Mouse (Mus musculus): Measurements from ENCODE around the gene Wdr1.

The Wdr1 gene

DNA sequence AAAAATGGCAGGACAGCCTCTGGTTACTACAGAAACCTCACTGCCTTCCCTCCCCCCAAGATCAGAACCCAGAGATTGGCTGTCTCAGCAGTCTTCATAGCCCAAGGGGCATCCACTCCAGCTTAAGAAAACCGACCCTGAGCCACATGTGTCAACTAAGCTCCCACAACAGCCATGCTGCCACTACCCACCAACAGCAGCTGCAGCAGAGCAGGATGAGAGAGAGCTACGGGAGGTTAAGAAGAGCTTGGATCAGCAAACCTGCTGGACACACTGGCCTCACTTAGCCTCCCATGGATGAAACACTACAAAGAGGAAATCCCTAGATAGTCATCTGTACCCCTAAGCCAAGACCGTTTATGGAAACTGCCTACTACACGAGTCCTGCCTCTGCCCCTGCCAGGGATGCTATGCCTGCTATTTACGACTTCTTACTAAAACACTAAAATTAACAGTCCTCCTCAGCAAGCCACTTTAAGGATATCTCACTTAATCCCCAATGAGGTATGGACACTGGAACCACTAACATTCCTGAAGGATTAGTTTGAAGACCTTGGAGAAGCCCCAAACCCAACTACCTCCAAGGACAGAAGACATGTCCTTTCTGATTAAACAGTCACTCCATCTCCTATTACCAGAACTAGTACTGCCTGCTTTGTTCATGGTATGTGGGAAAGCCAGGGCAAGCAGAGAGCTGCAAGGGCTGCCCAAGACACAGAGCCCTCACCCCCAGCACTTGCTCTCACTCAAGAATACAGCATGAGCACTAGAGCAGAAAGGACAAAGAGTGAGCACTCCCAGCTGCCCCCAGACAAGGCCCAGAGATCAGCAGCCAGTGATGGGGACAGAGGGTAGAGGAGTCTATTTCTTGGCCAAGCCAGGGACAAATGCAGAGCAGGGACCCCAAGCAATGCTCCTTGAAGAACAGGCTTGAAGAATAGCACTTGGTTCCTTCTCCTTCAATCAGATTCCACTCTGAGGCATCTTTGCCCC lies 18.3 kb downstream of the Wdr1 start:
- DNase-seq (ENCODE audit: low spot score in 2 of 2) = no peak

DNA sequence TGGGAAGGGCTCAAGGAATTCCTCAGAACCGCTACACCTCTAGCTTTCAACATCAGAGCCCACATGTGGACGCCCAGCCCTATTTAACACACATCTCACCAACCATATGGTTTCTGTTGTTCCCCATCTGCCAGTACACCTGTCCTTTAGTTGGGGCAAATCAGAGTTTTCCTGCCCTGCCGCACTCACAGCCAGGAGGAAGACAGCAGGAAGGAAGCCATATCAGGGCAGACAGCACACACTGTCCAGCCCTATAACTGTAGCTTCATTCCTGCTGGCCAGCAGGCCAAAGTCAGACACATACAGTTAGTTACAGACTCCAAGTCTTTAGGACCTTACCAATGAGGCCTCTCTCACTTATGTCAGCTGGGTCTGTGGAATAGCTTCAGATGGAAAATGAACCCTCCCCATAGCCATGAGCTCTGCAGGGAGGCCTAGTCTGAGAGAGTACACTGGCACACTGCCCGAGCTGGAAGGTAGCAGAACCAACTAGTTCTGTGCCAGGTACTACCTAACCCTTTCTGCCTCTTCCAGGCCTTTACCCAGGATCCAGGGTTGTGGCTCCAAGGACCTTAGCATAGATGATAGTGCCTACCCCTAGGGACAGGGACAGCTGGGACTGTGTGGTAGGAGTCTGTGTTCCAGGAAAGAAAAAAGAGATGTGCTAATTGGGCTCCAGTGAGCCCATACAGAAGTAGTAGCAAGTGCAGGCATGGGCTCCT lies 19.4 kb downstream of the Wdr1 start:
- DNase-seq (ENCODE audit: low spot score in 2 of 2) = no peak

DNA sequence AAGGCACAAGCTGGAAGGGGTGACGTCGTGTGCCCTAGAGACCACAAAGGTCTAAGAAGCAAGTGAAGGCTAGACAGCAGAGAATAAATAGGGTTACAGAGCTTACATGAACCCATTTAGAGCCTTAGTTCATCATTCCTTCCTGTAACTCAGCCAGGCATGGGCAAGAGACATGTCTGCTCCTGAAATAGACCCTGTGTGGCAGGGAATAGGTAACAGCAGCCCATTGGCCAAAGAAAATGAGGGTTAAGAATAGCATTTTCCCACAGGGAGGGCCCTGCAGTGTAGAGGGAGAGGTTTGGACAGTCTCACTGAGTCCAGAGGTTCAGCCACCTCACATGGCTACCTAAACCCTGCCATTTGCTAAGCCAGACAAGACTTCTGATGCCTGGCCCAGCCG lies 21.3 kb downstream of the Wdr1 start:
- DNase-seq (ENCODE audit: low spot score in 2 of 2) = no peak

DNA sequence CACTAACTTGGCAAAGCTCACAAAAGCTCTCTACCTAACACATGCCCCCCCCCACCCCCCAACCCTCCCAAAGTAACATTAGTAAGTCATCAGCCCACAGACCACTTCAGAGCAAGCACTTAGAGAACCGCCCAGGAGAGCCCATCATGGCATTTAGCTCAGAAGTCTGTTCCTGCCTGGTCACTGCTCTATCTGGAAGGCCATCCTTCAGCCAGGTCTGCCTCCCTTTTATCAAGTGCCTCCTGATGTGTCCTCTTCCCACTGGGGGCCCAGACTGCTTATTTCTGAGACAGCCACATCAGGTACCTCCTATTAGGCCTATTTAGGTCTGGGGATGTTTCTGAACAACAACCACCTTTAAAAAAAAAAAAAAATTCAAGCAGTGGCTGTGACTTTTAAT lies 22.1 kb downstream of the Wdr1 start:
- DNase-seq (ENCODE audit: low spot score in 2 of 2) = no peak

DNA sequence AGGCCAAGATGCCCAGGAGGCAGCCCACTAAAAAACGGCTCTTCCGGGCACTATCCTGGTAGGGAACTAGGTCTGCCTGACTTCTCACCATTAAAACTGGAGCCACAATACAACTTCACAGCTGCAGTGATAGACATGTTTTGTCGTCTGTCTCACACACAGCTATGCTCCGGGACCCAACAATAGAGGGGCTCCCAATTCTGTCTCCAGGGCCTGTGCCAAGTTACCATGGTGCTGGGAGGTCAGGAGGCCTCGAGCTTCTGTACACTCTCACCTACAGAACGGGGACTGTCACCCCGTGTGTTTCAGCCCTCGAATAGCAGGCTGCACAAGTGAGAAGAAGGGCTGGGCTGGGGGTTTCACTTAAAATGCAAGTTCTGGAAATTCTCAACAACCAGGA lies 24.5 kb downstream of the Wdr1 start:
- DNase-seq (ENCODE audit: low spot score in 2 of 2) = no peak

DNA sequence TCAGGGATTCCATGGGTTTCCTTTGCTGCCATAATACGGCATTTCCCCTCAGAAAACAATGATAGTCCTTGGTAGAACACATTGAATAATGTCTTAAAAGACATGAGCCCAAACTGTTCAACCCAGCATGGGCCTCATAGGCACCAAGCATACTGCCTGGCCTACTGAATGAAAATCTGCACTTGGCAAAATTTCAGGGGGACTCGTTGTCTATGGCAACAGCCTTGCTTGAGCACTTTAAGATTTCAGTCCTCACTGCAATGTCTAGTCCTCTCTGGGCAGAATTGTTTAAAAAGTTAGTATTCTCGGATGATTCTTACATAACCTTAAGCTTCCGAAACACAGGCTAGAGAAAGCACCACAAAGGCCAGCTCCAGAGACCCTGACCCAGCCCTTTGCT lies 25.2 kb downstream of the Wdr1 start:
- no peak for DNase-seq (ENCODE audit: low spot score in 2 of 2)

DNA sequence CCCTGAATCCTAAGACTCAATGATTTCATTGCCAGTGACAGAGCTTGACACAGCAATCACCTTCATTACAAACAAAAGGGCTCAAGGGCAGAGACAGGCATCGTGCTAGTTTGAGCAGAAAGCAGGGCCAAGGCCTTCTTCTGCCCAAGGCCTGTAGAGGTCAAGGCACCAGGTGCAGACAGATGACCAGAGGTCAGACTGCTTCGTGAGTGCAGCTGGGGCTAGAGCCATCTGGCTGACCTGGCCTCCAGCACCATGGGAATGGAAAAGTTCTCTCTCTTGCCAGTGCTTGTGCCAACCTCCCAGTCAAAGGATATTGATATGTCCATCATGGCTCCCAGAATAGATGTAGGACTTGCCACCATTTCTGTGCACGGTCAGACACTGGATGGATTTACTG lies 26.2 kb downstream of the Wdr1 start:
- DNase-seq (ENCODE audit: low spot score in 2 of 2) = no peak

DNA sequence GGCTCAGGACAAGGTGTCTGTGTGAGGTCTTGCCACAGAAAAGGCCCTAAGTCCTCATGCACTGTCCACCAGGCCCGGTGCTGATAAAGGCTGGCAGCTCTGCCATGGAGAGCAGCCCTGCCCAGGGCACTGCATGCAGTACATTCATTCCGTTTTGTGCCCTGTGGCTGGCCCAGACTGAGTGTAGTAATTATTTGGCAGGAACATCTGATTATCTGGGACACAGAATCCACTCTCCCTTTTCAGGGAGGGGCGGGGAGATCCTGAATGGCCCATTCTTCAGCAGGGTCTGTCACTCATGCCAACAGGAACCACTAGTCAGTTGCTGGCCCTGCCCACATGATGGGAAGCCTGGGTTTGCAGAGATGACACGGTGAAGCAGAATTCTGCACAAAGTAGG lies 30.9 kb downstream of the Wdr1 start:
- peak in 1 of 2 experiments; percentile 35 for DNase-seq (ENCODE audit: low spot score in 2 of 2)

DNA sequence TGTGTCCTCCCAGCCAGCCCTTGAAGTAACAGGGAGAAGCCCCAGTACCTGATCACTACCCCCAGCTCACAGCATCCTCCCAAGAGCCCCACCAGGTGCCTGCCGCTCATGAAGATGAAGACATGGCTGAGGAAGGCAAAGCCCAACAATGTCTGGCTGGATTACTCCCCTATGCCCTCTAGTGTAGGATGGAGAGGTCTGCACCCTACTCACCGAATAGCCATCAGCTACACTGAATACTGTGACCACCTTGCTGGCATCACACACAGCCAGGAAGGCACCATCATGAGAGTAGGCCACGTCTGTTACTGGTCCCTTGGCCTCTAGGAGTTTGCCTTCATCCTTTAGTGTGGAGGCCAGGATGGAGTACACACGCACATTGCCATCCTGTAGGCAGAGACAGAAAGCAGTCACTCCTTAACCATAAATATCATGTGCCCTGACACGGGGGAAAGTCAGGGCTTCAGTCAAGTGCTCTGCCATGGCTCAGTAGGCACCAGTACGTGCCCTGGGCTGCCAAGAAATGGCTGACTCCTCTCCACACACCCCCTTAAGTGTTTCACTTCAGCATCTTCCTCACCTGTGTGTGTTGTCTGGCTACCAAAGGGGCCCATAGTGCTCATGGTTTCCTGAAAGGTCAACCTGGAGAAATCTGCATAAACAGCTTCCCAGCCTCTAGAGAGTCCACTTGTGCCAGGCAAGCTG lies 33.1 kb downstream of the Wdr1 start:
- DNase-seq (ENCODE audit: low spot score in 2 of 2) = no peak

DNA sequence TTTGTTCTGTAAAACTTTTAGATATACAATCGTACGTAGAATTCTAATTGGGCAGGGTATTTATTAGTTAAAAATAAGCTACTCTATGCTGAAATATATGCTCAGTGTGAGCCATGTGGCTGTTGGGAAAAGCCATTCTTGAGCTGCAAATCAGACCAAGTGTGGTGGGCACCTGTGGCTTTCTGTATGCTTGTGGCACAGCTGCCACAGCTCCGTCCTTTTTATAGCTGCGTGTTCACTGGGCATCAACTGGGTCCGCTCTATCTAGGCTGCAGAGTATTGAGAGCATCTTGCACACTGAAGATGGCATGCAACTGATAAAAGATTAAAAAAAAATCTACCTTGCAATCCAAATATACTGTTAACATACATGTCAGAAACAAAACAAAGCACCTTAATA lies 40.0 kb downstream of the Wdr1 start:
- no peak for DNase-seq (ENCODE audit: low spot score in 2 of 2)

DNA sequence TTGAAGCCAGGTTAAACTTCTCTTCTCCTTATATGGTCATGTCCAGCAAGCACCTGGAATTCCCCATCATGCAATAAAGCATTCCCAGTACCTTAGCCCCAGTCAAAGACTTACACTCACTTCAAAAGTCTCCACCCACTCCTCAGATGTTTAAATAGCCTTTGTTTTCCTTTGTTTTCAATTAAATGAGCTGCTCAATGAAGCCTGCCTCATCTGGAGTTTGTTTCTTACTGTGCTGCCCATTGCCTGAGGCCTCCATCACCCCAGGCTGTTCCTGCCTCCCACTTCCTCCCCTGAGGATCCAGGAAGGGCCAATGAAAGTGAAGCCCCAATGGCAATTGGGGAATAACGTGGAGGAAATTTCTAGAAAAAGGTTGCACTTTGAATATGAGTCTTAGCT lies 42.2 kb downstream of the Wdr1 start:
- no peak for DNase-seq (ENCODE audit: low spot score in 2 of 2)

DNA sequence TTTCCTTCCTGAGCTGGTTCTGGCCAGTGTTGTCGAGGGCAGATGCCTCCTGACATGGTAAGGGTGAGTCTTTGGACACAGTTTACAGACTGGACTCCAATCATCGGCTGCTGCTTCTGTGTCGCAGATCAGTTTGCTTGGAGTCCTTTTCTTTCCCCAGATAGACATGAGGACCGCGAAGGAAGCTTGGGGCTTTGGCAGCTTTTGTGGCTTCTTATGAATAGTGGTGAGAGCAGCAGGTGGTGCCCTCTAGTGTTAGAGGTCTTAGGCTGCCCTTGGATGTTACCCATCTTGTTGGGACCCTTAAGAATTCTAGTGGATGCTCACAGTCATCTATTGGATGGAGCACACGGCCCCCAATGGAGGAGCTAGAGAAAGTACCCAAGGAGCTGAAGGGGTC lies 46.8 kb downstream of the Wdr1 start:
- DNase-seq (ENCODE audit: low spot score in 2 of 2) = peak in 1 of 2 experiments; percentile 22

DNA sequence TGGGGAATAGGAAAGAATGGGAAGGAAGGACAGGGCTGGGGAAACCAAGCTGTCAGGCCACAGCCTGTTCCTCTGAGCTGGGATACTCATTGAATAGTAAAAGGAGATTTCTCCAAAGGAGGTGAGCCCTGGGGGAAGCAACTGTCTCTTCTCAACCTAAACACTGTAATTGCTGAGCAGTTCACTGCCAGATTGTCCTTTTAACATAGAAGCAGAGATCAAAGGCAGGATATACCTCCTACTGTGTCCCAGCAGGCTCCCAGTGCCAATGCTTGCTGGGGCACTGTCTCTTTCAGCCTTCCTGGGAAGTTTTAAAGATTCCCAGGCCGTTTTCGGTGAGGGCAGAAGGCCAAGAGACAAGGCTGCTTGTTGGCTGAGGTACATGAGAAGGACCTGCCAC lies 50.0 kb downstream of the Wdr1 start:
- DNase-seq (ENCODE audit: low spot score in 2 of 2) = no peak

DNA sequence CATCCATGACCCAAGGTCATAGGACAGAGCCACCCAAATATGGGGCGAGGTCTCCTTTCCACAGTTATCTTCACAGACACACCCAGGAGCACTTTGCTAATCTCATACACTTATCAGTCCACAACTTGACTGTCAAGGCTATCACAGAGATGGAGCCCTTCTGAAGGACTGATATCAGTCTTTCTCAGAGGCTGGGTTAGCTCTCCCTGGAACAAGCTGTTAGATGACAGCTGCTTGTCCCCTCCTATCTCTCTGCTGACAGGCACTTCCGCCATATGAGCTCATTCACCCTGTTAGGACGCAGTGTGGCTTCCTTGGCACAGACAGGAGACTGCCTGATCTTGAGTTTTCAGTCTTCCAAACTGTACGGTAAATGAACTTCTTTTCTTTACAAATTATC lies 53.5 kb downstream of the Wdr1 start:
- no peak for DNase-seq (ENCODE audit: low spot score in 2 of 2)

DNA sequence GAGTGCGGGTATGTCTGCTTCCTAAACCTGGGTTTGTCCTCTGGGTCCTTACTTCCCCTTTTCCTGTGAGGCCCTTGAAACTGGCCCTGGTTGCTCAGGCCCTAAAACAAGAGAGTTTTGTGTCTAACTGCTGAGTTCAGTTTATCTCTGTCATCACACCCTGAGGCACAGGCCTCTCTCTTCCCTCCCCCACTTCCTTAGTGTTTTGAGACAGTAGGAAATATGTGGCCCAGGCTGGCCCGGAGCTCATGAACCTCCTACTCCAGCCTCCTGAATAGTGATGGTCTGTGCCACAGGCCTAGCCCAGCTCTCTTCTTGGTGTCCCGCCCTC lies 57.6 kb downstream of the Wdr1 start:
- DNase-seq (ENCODE audit: low spot score in 2 of 2) = no peak

DNA sequence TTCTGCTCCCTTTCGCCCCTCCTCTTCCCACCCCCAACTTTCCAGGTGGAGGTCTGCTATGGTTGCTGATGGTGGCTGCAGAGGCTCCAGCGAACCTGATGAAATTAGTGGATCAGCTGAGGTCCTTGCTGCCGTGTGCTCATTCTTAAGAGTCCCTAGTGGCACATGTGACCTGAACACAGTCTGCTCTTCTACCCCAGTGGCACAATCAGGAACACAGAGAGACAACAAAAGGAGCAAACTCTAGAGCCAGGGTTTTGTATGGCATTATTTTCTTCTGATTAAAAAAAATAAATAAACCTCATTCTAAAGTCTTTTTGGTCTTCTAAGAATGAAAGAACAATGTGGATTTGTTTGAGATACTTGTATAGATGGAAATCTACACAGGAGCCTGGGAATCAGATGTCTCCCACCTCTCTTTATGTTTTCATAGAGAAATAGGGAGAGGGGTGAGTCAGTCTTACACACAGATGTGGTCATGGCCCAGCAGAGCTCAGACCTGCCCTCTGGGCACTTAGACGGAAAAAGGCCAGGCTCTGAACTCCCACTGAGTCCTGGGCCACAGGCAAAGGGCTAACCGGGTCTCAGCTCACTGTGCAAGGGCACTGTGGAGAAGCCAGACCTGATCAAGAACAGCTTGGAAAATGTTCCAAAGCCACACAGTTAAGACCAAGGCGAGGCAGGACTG lies 58.1 kb downstream of the Wdr1 start:
- no peak for DNase-seq (ENCODE audit: low spot score in 2 of 2)

DNA sequence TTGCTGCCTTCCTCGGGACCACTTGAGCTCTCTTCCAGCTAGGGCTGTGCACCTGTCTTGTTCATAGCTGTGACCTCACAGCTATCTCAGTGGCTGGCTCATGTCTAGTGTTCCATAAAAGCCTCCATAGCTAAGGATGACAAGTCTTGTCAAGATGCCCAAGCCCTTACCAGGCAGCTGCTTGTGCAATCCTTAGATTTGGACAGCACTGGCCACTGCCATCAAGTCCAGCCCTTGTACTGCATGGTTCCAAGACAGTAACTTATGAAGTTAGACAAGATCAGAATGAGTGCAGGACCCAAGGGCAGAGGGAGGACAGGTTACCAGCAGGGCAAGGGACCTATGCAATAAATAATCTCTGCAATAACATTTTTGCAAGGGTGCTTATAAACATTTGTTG lies 58.9 kb downstream of the Wdr1 start:
- DNase-seq (ENCODE audit: low spot score in 2 of 2) = no peak

DNA sequence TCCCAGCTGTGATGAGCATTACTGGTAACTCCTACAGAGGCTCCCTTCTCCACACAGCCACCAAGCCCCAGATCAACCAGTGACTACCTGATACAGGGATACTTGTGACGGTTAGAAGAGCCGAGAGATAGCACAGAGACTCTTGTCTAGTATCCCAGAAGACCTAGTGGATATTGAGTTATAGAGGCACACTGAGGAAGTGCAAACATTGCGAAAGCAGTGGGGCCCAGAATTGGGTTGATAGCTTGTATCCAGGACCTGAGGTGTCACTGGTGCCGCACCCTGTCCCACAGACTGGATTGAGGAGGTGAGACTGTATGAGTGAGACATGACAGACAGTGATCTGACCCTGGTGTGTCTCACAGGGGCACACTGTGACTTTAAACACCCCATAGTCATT lies 60.0 kb downstream of the Wdr1 start, which contains the start of gene Slc2a9:
Gene Slc2a9, minus strand, starts transcription at position 152 of the 400 bp plus-strand sequence.
- DNase-seq (ENCODE audit: low spot score in 2 of 2) = no peak

DNA sequence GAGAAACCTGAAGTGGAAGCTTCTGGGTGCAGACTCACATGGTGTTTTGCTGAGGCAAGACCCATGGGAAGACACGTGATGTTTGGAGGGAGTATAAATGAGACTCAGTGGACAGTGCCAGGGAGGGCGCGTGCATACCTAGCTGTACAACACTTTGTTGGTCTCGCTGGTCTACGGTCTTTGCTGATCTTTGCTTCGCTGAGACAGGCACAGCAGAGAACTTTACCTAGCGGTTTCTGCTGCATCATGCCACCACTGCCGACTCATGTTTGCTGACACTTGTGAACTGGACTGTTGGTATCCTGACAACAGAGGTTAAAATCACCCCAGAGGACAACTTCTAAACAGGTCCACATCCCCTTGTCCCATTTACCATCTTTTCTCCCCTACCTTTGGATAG lies 63.0 kb downstream of the Wdr1 start:
- DNase-seq (ENCODE audit: low spot score in 2 of 2) = no peak

DNA sequence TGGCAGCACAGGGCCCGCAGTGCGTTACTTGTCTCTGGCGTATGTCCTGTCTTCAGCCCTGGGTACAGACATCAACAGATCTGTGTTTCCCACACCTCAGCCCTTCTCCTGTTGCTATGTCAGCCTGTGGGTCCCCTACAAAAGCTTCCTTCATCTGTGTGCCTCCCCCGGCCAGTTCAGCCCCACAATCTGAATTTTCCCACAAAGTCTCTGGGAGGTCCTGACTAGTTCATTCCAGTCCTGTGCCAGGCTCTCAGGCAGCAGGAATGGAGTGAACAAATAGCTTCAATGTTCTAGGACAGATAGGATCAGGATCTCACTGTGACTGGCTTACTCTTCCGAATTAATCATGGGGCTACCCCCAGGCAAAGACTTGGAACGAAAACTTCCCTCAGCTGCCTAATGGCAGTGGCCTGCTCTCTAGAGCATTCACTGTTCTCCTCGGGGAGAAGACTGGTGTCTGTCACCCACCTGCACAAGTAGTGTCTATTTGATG lies 63.7 kb downstream of the Wdr1 start:
- no peak for DNase-seq (ENCODE audit: low spot score in 2 of 2)

DNA sequence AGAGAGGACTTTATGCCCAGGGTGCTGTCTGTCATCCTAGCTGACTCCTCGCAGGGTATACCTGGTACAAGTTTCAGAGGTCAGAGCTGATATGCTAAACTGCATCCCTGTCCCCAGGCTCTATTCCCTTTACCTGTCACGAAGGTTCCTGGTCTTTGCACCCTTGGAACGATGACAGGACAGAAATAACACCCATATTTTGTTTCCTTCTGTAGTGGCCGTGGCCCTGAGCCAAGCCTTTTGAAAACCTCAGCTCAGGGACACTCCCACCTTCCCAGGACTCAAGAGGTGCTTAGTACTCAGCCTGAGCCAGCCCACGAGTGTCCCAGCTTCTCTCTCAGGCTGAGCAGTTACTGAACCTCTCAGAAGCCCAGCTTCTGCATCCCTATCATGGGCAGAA lies 64.5 kb downstream of the Wdr1 start:
- no peak for DNase-seq (ENCODE audit: low spot score in 2 of 2)
